Mouse (Mus musculus) common myeloid progenitor, adult 5-6 weeks (primary cell): ENCODE data around the gene Vps4a. TPM values are rescaled to one million over a fixed set of nuclear protein-coding genes. Genes with fewer than 3 reads are reported as not detected.
A peak's percentile ranks its signal among the peaks of the same experiment; 100 is the strongest.
"Not testable (repeated sequence)": the region's sequence is repeated elsewhere in the genome, so short reads cannot be mapped to it uniquely, and the experiment has no call there.

Experiments
- ATAC-seq: replicated peaks from 2 replicates; pipeline ENCODE4 v1.8.0; 2016; ENCODE audit warnings: low read depth, mild to moderate bottlenecking, moderate TSS enrichment, inconsistent platforms; ENCODE audit not compliant: poor library complexity, severe bottlenecking
- total RNA-seq: library from RNA; stranded (forward); fragments of 200-1000, 187-1606 nt; gene quantifications from 2 replicates; pipeline ENCODE4 v1.2.3, GENCODE M21; 2017

The Vps4a gene
- total RNA-seq: 33.8 and 34.7 TPM in 2 replicates

DNA sequence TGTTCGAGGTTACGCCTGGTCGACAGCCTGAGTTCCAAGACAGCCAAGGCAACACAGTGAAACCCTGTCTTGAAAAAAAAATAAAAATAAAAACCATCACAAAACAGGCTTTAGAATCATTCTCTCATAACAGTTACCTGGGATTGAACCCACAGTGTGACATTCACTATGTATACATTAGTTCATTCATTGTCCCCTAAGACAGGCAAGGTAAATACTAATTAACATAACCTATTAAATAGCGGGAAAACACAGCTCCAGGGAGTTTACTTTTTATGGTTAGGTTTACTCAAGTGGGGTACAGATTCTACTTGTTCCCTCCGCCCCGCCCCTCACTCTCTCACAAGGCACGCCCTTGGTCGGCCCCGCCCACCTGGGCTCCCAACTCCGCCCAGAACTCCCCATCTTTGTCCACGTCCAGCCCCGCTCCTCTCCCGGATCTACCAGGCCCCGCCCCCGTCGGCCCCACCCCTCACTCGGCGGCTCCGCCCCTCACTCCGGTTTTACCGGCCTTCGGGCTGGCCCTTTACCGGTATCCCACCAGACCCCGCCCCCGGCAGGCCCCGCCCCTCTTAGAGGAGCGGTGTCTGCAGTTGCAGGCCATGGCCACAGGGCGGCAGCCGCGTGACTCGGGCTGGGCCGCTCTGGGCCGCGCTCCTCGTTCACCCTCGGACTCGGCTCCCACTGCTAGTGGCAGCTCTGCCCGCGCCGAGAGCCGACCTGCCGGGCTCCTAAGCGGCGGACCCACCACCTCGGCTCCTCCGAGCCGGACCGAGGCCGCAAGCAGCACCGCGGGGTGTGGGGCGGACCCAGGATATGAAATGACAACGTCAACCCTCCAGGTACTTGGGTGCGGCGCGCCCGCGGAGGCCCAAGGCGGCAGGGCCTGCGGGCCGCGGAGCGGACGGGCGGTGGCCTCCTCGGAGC lies at the start of gene Vps4a:
Vps4a (plus strand) TSS at position 573 of the 927 bp plus-strand sequence.
- ATAC-seq: peak; percentile 86

GRCm38 (mm10) chr8:106985404-106985821 lies 45.6 kb upstream of the Vps4a start:
- no peak for ATAC-seq

DNA sequence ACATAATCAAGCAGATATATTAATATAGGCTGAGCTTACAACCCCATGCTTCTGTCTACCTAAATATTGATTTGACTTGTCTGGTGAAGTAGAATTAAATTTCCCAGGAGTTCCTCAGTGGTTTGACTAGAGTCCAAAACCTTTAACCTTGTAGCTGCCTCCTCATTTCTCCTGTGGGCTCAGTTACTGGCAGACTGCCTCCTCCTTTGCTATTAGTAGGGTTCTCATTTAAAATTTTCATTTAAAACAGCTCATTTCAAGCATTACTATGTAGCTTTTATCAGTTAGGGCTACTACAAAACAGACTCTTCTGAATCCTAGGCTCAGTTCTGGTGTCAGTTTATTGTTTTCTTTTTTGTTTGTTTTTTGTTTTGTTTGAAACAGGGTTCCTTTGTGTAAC lies 45.1 kb upstream of the Vps4a start:
- ATAC-seq: no peak

- no peak for ATAC-seq
Measured at GRCm38 (mm10) chr8:106987557-106987956, 43.5 kb upstream of the Vps4a start.

GRCm38 (mm10) chr8:106991393-106991792 lies 39.6 kb upstream of the Vps4a start:
- no peak for ATAC-seq

GRCm38 (mm10) chr8:106996339-106996738 lies 34.7 kb upstream of the Vps4a start:
- not testable (repeated sequence) for ATAC-seq

DNA sequence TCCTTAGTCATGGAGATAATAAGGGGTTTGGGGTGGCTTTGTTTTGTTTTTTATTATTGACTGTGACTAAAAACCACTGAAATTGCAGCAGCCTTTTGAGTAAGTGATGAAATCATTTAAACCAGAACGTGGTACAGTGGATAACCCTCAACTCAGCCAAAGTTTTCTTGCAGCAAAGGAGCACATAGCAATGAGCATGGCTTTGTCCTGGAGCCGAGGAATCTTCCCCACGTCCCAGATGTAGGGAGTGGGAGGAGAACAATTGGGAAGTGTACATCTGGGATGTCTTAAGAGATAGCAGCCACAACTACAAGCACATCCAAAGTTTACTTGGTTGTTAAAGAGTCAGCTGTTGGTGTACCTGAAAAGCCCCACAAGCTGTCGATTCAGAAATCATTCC lies 33.6 kb upstream of the Vps4a start:
- ATAC-seq: no peak

DNA sequence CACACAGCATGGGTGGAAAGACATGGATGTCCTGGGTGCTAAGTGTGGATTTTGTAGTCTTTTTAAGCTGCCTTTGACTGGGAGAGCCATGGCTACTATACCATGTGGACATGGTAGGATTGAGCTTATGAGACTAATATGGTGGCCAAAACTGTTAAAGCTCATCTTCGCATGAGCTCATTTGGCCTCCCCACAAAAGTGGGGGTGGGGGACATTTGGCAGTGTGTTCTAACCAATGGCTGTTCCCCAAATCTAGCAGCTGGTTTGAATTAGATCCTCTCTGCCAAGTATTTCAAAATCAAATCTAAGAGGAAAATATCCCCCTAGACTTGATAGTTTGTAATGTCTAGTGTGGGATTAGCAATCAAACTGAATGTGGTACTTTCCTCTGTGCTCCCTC lies 32.0 kb upstream of the Vps4a start:
- no peak for ATAC-seq

DNA sequence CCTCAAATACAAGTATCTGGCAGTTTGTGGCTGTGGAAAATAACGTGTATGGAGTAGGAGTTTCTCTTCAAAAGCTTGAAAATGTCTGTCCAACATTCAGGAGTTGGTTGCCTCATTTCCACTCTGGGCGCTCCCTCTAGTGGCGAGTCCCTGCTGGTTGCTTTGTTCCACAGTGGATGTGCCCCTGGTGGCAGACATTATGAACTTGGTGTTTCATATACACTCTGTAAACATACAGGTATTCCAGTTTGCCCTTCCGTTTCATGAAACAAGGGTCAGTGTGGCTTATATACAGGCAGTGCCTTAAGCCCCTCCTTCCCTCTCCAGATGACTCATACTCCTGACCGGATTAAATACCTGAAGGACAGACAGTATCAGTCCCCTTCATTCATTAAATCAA lies 28.5 kb upstream of the Vps4a start:
- peak; percentile 100 for ATAC-seq

GRCm38 (mm10) chr8:107007795-107008194 lies 23.2 kb upstream of the Vps4a start:
- ATAC-seq: no peak

GRCm38 (mm10) chr8:107012666-107013065 lies 18.4 kb upstream of the Vps4a start:
- ATAC-seq: no peak

DNA sequence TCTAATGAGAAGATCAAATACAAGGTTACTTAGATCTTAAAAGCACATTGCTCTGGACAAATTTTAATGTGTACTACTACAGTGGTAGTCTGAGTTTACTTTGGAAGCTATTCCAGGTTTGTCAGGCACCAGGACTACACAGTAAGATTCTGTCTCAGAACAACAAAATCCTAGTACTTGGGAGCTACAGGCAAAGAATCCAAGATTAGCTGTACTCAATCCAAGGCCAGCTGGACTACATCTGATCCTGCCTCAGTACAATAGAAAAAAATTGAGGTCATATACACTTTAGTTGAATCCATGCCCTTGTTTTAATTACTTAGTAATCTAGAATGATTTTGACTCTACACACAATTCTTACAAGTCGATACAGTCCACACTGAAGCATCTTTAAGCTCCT lies 16.1 kb upstream of the Vps4a start:
- no peak for ATAC-seq

GRCm38 (mm10) chr8:107023479-107023878 lies 7.5 kb upstream of the Vps4a start:
- no peak for ATAC-seq

DNA sequence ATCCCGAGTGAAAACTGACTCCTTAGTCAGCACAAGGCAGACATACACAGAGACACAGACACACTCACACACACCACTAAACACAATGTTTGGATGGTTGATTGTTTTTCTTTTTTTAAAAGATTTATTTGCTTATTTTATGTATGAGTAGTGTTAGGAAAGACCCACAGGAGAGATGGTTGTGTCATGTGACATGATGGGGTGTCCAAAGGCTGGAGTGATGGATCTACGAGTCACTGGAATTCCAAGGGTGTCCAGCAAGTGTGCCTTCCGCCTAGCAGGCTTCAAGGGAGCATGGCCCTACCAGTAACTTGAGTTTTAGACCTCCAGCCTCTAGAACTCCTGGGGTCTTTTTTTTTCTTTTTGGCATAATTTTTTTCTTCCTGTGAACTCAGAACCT lies 1.7 kb upstream of the Vps4a start:
- no peak for ATAC-seq

GRCm38 (mm10) chr8:107030058-107030457 lies 964 bp upstream of the Vps4a start:
- peak; percentile 62 for ATAC-seq

DNA sequence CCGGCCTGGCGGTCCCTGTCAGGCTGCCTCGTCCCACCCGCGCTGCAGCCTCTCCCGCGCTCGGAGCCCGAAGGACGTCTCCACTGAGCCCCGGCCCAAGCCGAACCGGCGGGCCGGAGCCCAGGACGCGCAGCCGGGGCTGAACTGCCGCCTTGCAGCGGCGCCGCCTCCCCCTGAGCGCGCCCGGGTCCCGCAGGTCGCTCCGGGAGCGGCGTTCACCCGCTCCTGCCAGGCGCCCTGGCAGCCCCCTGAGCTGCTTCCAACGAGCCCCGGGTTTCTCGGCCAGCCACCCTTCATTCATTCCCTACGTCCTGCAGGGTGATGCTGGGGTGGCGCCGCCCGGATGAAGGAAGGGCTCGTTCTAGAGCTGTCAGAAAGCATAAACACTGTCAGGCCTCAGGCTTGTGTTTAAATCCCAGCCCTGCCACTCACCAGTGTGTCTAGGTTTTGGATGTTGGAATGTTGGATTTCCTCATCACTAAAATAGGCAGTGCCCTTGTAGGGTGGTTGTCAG lies 612 bp downstream of the Vps4a start:
- ATAC-seq: no peak

DNA sequence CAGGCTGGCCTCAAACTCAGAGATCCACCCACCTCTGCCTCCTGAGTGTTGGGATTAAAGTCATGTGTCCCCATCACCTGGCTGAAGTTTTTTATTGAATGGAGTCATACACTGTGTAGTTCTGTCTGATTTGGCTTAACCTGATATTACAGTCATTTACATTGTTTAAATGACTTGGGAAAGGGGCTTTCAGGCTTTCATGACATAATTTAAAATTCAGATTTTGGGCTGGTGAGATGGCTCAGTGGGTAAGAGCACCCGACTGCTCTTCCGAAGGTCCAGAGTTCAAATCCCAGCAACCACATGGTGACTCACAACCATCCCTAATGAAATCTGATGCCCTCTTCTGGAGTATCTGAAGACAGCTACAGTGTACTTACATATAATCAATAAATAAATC lies 2.6 kb downstream of the Vps4a start:
- not testable (repeated sequence) for ATAC-seq

GRCm38 (mm10) chr8:107035641-107036040 lies 4.6 kb downstream of the Vps4a start:
- no peak for ATAC-seq

DNA sequence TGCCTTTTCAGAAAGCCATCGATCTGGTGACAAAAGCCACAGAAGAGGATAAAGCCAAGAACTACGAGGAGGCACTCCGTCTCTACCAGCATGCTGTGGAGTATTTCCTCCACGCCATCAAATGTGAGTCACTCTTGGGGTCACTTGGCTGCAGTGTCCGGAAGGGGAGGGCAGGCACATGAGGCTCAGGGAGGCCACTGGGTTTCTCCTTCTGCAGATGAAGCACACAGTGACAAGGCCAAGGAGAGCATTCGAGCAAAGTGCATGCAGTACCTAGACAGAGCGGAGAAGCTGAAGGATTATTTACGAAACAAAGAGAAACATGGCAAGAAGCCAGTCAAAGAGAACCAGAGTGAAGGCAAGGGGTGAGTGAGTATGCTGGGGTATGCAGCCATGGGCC lies 5.6 kb downstream of the Vps4a start:
- no peak for ATAC-seq

DNA sequence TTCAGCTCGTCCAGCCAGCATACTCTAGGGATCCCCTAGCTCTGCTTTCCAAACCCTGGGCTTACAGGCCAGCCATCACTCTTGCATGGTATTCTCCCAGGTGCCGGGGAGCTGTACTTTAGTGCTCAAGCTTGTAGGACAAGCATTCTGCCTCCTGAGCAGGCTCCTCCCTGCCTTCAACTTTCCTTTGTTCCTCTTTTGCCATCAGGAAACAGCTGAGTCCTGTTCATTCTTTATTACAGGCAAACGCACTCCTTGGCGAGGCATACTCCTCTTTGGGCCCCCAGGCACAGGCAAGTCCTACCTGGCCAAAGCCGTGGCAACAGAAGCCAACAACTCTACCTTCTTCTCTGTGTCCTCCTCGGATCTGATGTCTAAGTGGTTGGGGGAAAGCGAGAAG lies 9.6 kb downstream of the Vps4a start:
- peak; percentile 62 for ATAC-seq

- ATAC-seq: no peak
Measured at GRCm38 (mm10) chr8:107045478-107045877, 14.5 kb downstream of the Vps4a start.

DNA sequence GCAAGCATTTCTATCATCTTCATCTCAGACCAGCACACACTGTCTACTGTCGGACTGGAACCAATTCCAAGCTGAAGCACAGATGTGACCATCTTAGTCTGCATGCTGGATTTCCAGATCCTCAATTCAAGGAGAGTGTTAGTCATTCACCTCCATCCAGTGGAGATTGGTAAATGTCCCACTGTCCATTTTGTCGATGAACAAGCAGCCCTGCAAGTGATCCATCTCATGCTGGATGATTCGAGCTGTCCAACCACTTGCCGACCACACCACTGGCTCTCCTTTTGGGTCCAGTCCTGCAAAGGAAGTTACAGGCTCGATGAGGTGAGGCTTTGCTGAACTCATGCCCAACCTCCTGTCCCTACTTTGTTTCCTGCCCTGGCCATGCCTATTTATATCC lies 16.0 kb downstream of the Vps4a start:
- ATAC-seq: no peak
